In the genomic region with DNA sequence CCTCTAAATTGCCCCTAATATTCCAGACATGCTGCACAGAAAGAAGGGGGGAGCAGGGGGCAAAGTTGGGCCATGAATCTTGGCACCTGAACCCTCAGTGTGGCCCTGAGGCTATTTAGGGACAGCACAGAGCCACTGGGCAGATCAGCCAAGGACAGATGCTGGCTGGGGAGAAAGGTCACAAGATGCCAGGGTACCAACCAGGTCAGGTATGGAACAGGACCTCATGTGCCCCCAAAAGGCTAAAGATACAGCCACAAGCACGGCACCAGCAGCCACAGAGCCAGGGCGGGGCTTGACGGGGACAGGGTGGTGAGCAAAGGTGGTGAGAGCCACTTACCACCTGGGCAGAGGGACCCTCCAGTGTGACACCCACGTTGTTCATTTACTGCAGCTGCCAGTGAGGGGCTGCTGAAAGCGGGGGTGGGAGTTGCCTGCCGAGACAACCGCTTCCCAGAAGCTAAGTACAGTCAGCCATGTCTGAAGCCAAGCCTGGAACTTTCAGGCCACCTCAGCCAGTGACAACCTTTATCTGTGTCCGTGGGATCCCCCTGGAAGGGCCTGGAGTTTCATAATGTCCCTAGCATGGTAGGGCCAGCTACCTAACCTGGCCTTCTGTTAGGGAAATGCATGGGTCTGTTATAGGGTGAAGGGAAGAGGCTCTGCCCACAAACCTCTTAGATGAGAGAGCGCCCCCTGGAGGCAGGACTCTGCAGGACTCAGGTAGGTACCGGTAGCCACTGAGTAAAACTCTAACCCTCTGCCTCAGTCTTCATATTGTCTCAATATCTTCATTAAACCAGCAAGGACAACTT, we compare ENCODE assay signal across 9 mouse cellular contexts. TPM values are rescaled to one million over a fixed set of nuclear protein-coding genes. Genes with fewer than 3 reads are reported as not detected.
DNase-seq lines count a peak whose midpoint lies in the region; ATAC-seq and TF ChIP-seq lines count a peak whose summit lies in the region.
"Had no signal": no experiment of that assay in that cellular context is flagged by ENCODE, and none has a peak within 500 bp of the region (broad histone marks: within the 10 kb centered on the region; RNA-seq: fewer than 3 reads in every experiment).

No protein-coding gene starts in this region.

- 0 out of 2 replicates have a peak, but pooled peaks cover 4% of the 10 kb centered on the region for H3K27me3 ChIP-seq in heart, embryonic 12.5 days (replicated peaks)
- H3K27me3 ChIP-seq in heart, embryonic 10.5 days (ENCODE audit: insufficient read depth, poor library complexity, severe bottlenecking): 0 out of 2 replicates have a peak, but pooled peaks cover 9% of the 10 kb centered on the region
- no peaks in the 10 kb centered on the region for H3K27me3 ChIP-seq in midbrain, postnatal 0 days (ENCODE audit: insufficient read depth, low read length)
- H3K27me3 ChIP-seq: liver, embryonic 15.5 days had no signal

- no peak overlapping the region for H3K4me2 ChIP-seq in heart, embryonic 12.5 days
- no peak overlapping the region for H3K4me2 ChIP-seq in midbrain, postnatal 0 days (ENCODE audit: low read depth, low read length, poor library complexity, severe bottlenecking)
- H3K4me2 ChIP-seq: liver, embryonic 15.5 days had no signal

- no peak overlapping the region for H3K9ac ChIP-seq in heart, embryonic 12.5 days
- H3K9ac ChIP-seq in midbrain, postnatal 0 days (replicated peaks; ENCODE audit: low read length, poor library complexity, severe bottlenecking): no peak overlapping the region
- H3K9ac ChIP-seq: liver, embryonic 15.5 days had no signal

- no peaks in the 10 kb centered on the region for H3K9me3 ChIP-seq in heart, embryonic 12.5 days (replicated peaks)
- H3K9me3 ChIP-seq in heart, embryonic 10.5 days: no peaks in the 10 kb centered on the region
- no peaks in the 10 kb centered on the region for H3K9me3 ChIP-seq in midbrain, postnatal 0 days (ENCODE audit: low read length)
- H3K9me3 ChIP-seq: liver, embryonic 15.5 days had no signal

- H3K27ac ChIP-seq in heart, embryonic 12.5 days (ENCODE audit: poor library complexity, severe bottlenecking): no peak overlapping the region
- peak overlapping the region; percentile 29; the same call in 1 of the 2 replicates for H3K27ac ChIP-seq in heart, embryonic 10.5 days
- H3K27ac ChIP-seq in midbrain, postnatal 0 days (ENCODE audit: low read depth, low read length): no peak overlapping the region
- H3K27ac ChIP-seq: liver, embryonic 15.5 days had no signal

- peak; percentile 64 for TF ChIP-seq CTCF in midbrain, postnatal 0 days (IDR thresholded peaks at IDR 0.05)

- no peaks in the 10 kb centered on the region for H3K36me3 ChIP-seq in heart, embryonic 12.5 days
- H3K36me3 ChIP-seq in heart, embryonic 10.5 days: no peaks in the 10 kb centered on the region
- no peaks in the 10 kb centered on the region for H3K36me3 ChIP-seq in midbrain, postnatal 0 days (ENCODE audit: insufficient read depth, low read length)
- H3K36me3 ChIP-seq: liver, embryonic 15.5 days had no signal

- 47% methylated on average over 10 of the region's 10 CpGs for WGBS in heart, embryonic 12.5 days
- 52% methylated on average over 10 of the region's 10 CpGs for WGBS in heart, embryonic 10.5 days
- WGBS in midbrain, postnatal 0 days: 67% methylated on average over 10 of the region's 10 CpGs

- peak; percentile 84 to 86 for DNase-seq in heart, adult 18-20 months
- DNase-seq in T-cell, adult 2 months (ENCODE audit: low spot score): peak; percentile 41
- DNase-seq in cerebellum, postnatal 25 days: peak; percentile 66 to 84
- DNase-seq in heart, embryonic 10.5 days (ENCODE audit: low spot score): no peak
- DNase-seq in layer of hippocampus, postnatal 25 days (ENCODE audit: extremely low spot score in 1 of 2, low spot score in 1 of 2): peak; percentile 45 to 81
- no peak for DNase-seq in midbrain, postnatal 0 days (ENCODE audit: low spot score)
- DNase-seq in testis, postnatal 14 days (ENCODE audit: low spot score): peak; percentile 54

- H3K4me3 ChIP-seq in heart, embryonic 12.5 days: no peak overlapping the region
- H3K4me3 ChIP-seq in heart, embryonic 10.5 days: no peak overlapping the region
- H3K4me3 ChIP-seq in midbrain, postnatal 0 days (ENCODE audit: low read depth, low read length): no peak overlapping the region
- H3K4me3 ChIP-seq: liver, embryonic 15.5 days had no signal

- peaks cover 27% of the 10 kb centered on the region for H3K4me1 ChIP-seq in heart, embryonic 12.5 days (replicated peaks)
- H3K4me1 ChIP-seq in heart, embryonic 10.5 days: peaks cover 40% of the 10 kb centered on the region
- peaks cover 3% of the 10 kb centered on the region; the same call in 1 of the 2 replicates for H3K4me1 ChIP-seq in midbrain, postnatal 0 days (ENCODE audit: insufficient read depth, low read length)

- ATAC-seq in heart, embryonic 12.5 days (ENCODE audit: insufficient number of reproducible peaks, low FRiP score): no peak
- no peak for ATAC-seq in midbrain, postnatal 0 days (ENCODE audit: low FRiP score)

RNA-seq across cellular contexts. Expression of a gene that starts 50.7 kb away (rescaled TPM):
- total RNA-seq in heart, adult 18-20 months (2021): 10 to 100 TPM; 19.3 to 19.4 TPM
- 7.6 and 10.1 TPM in 2 replicates for polyA plus RNA-seq in heart, embryonic 12.5 days (2016; fragmentation: Nextera tagmentation; extraction: Ambion mirVana)
- polyA plus RNA-seq in heart, embryonic 10.5 days (2016; fragmentation: Nextera tagmentation; extraction: Ambion mirVana): 6.6 and 8.0 TPM in 2 replicates
- 10 to 100 TPM; 32.9 to 36.7 TPM for total RNA-seq in layer of hippocampus, postnatal 25 days (2021)
- 40.1 and 40.2 TPM in 2 replicates for total RNA-seq in midbrain, postnatal 0 days (2014; rRNA removed)
- 15.4 and 17.4 TPM in 2 replicates for polyA plus RNA-seq in midbrain, postnatal 0 days (2015; fragmentation: Nextera tagmentation; extraction: Ambion mirVana)

Comparison
In these comparisons a context has a peak if more than half of its experiments do, and no peak if none do; other contexts are left out.
1. DNase-seq: peak in heart, adult 18-20 months (2 of 2), T-cell, adult 2 months (single experiment), cerebellum, postnatal 25 days (2 of 2), layer of hippocampus, postnatal 25 days (2 of 2) and testis, postnatal 14 days (single experiment); none in heart, embryonic 10.5 days (single experiment) and midbrain, postnatal 0 days (single experiment).